Mouse (Mus musculus): ENCODE data around the gene Nuak1.

The Nuak1 gene

DNA sequence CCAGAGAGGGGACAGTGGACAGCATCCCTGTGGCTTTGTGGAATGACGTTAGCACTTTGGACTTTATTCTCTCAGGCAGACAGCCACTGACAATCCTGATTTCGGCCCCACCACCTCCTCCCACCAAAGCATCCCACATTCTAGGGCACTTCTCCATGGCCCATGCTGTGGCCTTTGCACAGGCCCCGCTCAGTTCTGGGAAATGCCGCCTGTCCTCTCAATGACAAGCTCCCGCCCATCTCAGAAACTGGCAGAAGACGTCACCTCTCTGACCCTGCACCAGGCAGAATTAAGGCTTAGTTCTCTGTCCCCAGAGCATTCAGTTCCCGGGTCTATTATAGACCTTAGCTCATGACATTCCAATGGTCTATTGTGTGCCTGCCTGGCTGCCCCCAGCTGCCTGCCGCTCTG, 7.0 kb upstream of the Nuak1 start:
- no peak for DNase-seq (ENCODE audit: low spot score)

DNA sequence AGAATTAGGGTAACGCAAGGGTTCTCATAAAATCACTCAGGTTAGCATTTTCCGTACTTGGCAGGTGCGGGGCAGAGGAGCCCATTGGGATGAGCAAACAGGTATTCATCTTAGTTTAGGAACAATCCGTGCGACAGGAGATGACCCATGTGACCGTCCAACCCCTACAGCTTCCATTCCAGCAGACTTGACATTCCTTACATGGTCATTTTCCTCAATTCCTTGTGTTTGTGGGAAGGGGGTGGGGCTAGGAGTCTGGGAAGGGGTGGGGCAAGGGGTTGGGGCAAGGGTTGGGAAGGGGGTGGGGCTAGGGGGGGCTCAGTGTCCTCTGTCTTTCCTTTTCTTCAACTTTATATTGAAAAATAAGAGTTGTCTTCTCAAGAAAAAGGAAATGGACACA, 6.3 kb upstream of the Nuak1 start:
- no peak for DNase-seq (ENCODE audit: low spot score)

DNA sequence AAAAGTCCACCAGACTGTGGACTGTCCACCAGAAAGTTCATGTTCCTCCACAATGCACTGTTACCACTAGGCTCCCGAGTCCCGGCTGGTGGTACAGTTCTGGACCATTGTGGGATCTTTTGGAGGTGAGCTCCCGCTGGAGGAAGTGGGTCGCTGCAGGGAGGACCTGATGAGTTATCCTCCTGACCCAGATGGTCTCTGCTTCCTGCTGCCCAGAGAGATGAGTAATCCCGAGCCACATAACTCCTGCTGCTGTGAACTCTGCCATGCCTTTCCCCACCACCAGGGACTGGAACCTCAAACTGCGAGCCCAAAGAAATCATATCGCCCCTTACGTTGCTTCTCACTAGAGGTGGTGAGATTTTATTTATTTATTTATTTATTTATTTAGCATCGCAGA, 4.0 kb upstream of the Nuak1 start:
- no peak for DNase-seq (ENCODE audit: low spot score)

DNA sequence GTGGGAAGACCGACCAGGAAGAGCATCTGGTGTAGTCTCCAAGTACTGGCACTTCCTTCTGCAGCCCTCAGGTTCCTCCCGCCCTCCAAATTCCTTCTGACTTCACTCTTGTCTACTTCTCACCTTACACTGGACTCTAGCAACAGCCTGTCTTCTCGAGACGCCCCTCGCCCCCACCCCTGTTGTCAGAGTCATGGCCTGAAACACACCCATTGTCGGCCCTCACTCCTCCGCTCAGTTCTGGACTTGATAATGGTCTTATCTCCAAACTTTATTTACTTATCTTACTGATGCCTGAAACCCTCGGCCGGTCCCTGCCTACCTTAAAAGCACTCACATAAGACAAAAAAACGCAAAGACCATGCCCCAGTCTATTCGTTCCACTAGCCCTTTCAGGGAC, 1.4 kb upstream of the Nuak1 start:
- DNase-seq (ENCODE audit: low spot score), result peak; percentile 58

DNA sequence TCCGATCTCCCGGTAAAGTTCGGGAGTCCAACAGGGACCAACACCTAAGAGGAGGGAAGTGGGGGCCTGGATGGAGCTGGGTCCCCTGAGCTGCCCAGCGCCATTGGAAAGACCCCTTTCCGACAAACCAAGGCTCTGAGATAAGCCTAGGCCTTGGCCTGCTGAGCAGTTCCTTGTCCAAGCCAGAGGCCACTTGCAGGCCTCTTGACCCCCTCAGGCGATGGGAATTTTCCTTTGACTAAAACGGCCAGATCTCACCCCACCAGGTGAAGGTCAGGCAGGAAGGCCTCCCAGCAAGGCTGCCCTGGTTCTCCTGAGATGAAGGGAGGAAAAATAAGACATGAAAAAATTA, 1.0 kb upstream of the Nuak1 start:
- DNase-seq (ENCODE audit: low spot score), result peak; percentile 49

DNA sequence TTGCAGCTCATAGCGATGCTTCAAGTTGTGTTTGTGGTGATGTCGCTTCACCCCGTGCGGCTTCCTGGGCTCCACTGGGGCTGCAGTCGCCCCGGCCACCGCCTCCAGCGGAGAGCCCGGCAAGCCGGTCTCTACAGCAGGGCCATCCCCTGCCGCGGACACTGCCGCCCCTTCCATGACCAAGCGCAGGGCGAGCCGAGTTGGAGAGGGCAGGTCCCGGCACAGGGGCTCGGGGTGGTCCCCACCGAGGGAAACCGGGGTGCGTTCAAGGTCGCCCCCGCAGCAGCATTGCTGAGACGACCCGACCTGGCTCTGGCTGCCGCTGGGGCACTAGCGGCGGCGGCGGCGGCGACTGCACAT, 236 bp downstream of the Nuak1 start:
- DNase-seq (ENCODE audit: low spot score), result no peak

DNA sequence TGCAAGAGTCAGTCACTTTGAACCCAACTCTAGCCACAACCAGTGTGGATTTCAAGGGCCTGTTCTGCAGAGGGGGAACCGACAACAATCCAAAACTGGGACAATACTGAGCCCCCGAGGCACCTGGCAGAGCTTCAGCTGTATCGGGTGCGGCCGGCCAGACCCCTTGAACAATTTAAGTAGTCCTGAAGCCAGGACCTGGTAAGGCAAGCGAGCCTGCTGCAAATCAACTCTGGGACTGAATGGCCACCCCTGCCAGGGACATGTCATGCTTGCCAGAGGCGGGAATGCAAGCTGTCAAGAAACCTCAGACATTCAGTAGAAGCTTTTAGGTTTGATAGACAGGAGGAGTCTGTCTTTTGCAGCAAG, 1.2 kb downstream of the Nuak1 start:
- no peak for DNase-seq (ENCODE audit: low spot score)

DNA sequence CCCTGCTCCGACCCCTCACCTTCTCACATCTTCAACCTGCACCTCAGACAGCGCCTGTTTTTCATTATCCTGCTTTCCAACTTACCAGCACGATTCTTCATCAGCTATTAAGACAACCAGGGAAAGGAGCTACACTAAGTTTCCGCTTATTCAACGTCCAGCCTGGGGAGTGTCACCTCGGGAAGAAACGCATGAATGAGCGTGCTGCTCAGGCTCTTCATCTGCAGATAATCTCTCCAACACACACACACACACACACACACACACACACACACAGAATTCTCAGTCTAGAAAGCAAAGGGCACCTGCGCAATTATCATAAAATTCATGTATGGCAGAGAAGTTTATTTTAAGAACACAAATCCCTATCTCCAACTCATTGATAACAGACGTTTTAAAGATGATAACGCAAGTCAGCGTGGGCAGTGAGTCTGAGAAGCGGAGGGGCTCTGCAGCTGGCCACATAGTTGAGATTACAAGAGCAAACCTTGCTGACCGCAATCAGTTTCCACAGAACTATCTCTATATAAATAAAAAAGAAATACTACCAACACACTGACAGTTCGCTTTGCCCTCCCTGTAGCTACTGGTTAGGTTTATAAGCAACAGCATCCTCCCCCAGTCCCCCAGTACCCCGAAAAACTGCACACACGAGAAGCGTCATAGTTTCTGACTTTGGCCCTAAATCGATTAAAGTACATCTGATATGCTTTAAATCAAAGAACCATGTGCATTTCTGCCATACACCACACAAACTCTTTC, 1.8 kb downstream of the Nuak1 start:
- DNase-seq (ENCODE audit: low spot score), result no peak

DNA sequence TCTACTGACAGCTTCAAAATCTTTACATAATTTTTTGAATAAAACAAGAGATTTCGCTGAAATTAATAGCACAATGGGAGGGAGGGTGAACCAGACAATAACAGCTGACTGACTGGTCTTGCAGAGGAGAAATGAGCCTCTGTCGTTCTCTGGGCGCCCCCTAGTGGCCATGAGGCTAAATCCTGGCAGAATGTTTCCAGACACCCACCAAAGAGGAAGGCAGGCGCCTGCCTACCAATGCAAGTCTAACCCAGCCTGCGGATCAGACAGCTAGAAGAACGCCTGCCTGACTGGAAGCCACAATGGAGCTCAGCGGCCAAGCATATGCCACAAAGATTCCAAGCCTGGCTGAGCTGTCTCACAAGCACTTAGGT, 2.4 kb downstream of the Nuak1 start:
- DNase-seq (ENCODE audit: low spot score), result peak; percentile 89

DNA sequence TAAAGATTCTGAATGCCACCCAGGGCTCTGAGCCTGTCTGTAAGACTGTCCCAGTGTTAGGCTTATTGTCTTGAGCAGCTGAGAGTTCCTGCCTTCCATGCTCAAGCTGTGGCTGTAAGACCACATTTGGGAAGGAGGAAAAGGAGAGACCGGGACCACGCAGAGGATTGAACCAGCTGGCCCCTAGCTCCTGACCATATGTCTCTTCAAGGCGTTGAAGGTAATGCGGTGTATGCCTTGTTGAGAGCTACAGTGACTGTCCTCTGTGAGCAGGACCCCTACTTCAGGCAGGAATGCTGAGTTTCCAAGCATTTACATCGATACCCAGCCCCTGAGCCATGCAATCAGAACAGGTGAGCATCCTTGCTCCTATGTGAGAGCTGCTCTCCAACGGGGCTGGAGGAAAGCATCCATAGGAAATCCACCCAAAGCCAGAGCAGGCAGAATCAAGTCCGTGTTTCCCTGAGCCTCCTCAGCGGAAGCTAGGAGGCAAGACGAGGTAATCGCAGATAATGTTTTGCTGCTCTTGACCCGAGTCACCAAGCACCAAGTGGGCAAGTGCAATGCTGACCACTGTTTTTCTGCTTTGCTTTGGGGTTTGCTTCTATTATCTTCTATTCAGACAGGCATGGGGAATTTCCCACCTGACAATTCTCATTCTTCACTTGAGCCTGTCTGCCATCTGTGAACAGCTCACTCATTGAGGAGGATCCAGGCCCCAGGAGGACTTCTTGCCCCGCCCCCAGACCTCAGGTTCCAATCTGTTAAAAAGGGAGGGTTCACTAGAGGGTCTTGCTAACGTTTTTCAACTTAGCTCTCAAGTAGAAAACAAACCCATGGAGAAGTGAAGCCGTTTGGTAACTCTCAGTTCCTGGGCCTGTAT, 3.0 kb downstream of the Nuak1 start:
- no peak for DNase-seq (ENCODE audit: low spot score)

DNA sequence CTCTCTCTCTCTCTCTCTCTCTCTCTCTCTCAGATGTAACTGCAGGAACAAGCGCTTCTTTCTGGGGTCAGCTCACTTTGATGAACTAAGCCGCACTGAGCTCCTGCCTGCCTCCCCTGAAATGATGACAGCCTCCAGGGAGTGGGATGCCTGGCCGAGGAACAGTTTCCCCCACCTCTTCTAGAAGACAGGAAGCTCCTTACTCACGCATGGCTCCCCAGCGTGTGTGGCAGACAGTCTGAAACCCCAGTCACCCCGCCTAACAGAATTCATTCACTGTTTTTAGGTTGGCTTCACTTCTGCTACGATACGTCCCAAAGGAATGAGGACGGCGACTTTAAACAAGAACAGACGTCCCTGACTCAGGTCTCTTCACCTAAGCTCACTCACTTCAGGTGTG, 4.5 kb downstream of the Nuak1 start:
- DNase-seq (ENCODE audit: low spot score), result no peak

DNA sequence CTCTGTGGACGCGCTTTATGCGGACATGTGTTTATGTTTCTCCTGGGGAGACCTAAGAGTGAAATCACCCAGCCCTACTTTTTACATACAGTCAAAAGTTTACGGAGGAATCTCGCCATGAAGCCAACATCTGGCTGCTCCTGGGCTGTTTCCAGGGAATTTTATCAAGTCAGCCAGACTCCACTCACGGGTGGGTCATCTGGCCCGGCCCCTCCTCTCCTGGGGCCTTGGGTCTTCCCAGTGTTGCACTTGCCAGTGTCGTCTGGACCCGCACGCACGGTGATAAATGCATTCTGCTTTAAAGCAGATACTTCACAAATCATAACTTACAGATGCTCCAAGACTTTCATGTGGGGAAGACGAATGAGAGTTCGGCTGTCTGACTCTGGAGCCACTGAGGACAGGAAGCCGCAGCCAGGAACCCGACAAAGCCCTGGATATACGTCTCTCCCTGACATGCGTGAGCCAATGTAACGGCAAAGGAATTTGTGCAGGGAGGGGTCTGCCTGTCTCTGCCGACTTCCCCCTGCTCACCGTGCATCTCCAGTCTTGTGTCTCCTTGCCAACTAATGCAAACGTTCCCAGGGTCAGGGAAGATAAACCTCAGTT, 7.1 kb downstream of the Nuak1 start:
- no peak for DNase-seq (ENCODE audit: low spot score)

DNA sequence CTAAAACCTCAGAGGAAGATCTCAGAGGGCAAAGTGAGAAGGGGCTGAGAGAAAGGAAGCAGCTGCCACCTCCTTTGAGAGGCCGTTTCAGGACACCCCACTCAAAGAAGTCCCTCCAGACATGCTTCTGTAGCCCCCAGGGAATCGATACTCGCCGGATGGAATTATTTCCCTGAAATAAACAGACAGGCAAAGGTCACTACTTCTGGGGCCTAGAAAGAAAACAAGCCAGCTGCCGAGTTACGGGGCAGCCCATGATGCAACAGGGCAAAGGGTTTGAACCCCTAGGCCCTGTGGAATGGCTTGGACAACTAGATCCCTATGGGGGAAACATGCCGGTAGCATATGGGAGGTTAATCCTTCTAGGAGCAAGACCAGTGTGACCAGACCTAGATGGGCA, 16.0 kb downstream of the Nuak1 start:
- no peak for DNase-seq (ENCODE audit: low spot score)

DNA sequence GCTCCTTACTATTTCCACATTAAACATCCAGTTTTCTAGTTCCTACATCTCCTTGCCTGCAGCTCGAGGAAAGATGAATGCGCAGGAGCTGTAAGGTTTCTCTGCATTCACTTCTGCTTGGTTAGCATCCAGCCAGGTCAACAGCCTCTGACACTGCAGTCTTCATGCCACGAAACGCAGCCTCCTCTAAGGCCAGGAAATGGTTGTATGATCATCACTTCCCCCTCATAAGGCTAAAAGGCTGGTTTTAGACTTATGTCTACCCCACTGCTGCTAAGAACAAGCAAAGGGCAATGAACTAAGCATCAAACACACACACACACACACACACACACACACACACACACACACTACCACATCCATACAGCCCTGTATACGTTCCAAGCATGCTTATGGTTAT, 16.5 kb downstream of the Nuak1 start:
- no peak for DNase-seq (ENCODE audit: low spot score)

DNA sequence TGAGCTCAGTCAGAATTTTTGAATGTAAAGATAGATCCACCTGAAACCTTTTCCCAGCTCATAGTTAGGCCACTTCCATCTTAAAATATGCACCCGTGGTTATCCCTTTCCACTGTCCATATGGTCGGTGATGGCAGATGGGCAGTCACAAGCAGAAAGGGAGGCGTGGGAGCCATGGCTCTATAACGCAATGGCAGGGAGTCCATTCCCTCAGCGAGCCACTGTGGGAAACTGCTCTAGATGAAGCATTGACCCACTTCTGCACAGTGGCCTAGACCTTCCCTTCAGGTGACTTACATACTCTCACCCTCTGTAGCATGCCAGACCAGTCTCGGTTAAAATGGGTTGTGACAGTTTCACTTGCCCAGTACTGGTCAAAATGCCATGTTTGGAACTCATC, 19.8 kb downstream of the Nuak1 start:
- DNase-seq (ENCODE audit: low spot score), result no peak

DNA sequence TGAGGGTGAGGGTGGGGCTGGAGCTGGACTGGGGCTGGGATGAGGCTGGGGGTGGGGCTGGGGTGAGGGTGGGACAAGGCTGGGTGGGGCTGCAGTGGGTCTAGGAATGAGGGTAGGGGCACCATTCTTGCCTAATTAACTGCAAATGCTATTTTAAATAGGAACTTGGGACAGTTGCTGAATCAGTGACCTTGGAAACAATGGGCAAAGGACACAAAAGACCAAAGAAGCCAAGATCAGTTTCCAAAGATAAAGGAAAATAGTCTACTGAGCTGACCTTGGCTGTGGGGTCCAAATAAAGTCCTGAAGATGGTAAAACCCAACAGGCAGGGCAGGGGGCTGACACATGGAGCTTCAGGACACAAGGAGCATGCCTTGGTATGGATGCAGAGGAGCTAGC, 22.0 kb downstream of the Nuak1 start:
- no peak for DNase-seq (ENCODE audit: low spot score)

DNA sequence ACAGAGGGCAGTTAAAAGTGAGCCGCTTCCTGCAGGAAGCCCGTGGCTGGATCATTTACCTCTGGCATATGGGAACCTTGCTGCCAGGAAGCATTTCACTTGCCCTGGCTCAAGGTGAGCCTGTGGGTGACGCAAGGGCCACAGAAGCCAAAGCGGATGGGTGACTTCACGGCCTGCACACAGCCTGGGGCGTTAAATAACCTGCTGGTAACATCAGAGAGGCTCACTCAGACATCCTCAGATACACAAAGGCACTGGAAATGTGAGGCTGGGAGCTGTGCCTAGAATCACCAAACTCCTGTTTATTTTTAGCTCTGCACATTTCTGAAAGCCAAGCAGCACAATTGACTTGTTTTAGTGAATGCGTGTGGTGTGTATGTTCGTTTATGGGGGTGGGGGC, 23.6 kb downstream of the Nuak1 start:
- no peak for DNase-seq (ENCODE audit: low spot score)

DNA sequence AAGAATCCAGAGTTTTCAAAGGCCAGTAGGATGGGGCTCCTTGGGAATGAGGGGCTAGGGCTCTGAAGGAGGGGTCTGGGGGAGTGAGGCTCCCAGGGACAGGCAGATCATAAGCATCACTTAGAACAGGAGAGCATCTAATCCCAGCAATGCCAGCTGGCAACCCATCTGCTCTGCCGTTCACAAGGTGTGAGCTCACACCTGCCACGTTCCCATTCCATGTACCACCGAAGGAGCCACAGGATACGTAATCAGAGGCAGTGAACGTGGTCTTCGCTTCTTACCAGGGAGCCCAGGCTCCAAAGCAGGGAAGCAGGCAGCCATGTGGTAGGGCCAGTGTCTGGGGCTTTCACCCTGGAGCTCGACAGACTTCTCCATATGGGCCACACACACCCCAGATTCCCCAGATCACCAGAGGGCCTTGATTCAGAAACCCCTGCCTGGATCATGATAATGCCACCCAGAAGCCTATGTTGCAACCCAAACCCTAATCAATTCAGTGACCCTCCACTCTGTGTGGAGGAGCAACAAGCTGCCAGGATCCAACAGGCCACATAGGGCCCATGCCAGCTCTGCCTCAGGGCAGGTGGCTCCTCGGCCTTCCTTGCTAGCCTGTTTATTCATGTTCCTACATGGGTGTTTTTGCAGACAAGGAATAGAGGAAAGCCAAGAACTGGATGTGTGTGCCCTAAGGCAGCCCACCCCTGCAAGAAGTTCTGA, 25.3 kb downstream of the Nuak1 start:
- DNase-seq (ENCODE audit: low spot score), result no peak

DNA sequence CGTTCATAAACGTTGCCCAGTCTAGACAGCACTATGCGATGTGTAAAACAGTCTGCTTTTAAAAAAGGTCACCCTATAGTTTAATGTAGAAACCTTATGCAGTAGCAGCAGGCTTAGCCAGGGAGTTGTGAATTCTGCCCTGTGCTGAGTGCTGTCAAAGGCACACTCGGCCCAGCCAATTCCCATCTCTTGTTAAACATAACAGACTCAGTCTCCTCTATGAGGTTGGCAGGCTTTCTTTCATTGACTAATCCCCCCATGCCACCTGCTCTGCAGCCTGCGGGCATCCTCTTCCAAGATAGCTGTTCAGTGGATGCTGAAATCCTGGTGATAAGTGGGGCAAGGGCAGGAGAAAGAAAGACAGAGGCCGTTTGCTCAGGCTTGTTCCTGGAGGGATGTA, 27.1 kb downstream of the Nuak1 start:
- DNase-seq (ENCODE audit: low spot score), result no peak

DNA sequence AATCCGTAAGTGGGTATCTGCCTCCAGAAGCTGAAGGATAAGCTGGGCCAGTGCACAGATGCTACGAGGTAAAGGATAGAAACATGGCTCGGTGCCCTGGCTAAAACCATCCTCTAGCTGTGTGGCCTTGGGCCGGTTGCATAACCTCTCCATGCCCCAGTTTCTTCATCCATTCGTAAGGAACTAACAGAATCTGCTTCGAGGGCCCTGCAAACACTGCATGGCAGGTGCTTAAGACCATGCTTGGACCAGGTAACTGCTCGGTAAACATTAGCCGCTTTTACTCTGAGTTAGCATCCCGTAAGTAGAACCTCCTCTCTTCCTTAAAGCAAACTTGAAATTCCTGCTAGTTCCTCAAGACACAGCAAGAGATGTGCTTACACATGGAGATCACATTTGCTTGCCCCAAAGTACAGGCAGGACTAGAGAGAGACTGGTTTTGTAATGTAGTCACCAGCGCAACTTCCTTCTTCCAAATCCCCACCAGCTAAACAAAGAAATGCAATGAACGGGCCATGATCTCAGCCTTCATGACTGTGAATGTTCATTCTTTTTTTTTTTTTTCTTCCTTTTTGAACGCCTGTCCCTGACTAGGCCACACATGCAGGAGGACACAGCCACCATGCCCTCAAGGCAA, 28.0 kb downstream of the Nuak1 start:
- no peak for DNase-seq (ENCODE audit: low spot score)

DNA sequence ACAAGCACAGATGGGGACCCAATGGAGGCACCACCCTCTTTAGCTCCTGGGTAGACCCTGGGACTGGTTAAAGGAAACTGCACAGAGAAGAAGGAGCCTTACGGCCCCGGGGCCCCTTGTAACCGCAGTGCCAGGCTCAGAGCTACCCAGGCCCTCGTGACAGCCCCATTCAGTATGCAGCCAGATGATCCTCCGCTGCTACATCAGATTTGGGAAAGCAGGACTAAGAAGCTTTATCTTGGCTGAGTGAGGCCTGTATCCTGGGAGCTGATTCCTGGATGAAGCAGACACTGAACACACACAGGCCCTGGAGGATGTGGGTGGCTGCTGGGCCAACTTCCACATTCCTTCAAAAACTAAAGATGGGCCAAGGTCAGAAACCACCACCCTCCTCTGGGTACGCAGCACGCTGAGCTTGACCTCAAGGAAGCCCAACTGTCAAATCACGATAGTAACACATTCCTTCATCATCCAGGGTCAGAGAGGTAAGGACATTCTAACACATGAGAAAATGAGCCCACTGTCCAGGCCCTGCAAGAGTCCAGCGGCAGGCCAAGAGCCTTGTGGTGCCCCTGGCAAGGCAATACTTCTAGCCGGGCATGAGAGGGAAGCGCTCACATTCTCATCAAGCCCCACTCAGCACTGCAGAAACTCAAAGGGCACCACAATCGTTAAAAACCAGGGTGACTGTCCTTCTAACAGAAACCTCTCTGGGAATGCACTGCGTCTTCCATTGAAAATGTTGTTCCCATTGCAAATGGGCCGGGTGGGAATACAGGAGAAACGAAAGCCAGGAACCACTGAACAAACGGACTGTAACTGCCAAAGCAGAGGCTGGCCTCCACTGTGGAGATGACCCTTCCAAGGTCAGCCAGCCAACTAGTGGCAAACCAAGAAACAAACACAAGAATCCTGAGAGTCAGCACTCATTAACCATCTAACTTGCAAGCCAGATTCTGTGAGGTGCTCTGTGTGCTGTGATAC, 29.0 kb downstream of the Nuak1 start:
- DNase-seq (ENCODE audit: low spot score), result no peak
